Mouse (Mus musculus) megakaryocyte, embryonic 14.5 days (primary cell): ENCODE results near the gene Gm13272.
"Not testable (repeated sequence)": the region's sequence is repeated elsewhere in the genome, so short reads cannot be mapped to it uniquely, and the experiment has no call there.

ENCODE experiments used
- FLI1 ChIP-seq: IDR thresholded peaks from 2 replicates; pipeline ENCODE4 v1.6.1; 2012; ENCODE audit warnings: low read length, inconsistent platforms, mixed read lengths
- GATA1 ChIP-seq: IDR thresholded peaks from 3 replicates; pipeline ENCODE4 v1.6.1; 2012; ENCODE audit warnings: mixed read lengths, low read length, inconsistent platforms, borderline replicate concordance

DNA sequence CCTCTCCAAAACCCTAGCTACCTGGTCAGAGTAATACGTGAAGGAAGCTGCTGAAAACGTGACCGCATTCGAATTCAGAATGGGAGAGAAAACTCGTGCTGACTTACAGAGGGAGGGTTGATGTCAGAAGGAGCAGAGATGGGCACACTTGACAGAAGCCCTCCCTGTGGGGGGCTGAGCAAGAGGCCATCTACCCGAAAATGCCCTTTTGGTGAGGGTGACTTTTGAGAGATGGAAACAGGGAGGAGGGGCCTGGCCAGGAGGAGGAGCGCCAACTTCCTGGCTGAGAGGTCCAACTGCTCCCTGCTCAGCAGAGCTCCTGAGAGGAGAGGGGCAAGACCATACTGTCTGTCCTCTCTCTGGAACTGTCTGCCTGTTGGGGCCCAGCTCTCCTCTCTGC, 2.2 kb downstream of the Gm13272 start, which contains the start of gene Ifnz:
- not testable (repeated sequence) for TF ChIP-seq FLI1, GATA1
